Mouse (Mus musculus) kidney, embryonic 15.5 days (tissue): ENCODE data around the gene Wipf1. TPM values are rescaled to one million over a fixed set of nuclear protein-coding genes. Genes with fewer than 3 reads are reported as not detected.

ENCODE experiments used
- ATAC-seq: fragments of 200-750 bp; cut with Nextera tagmentation; replicated peaks from 2 replicates; pipeline ENCODE4 v1.8.0; 2017; ENCODE audit warnings: moderate TSS enrichment; ENCODE audit not compliant: low FRiP score
- H3K27ac ChIP-seq: fragments of 300-500 bp; sonication (generic); 2 replicates; pipeline ENCODE4 v1.5.1; 2015; ENCODE audit warnings: mild to moderate bottlenecking, inconsistent platforms
- H3K27me3 ChIP-seq: fragments of 300-500 bp; sonication (generic); 2 replicates; pipeline ENCODE4 v1.6.1; 2015; ENCODE audit warnings: inconsistent platforms
- H3K36me3 ChIP-seq: fragments of 300-500 bp; sonication (generic); 2 replicates; pipeline ENCODE4 v1.6.1; 2015; ENCODE audit warnings: inconsistent platforms
- H3K4me1 ChIP-seq: fragments of 300-500 bp; sonication (generic); 2 replicates; pipeline ENCODE4 v1.6.1; 2015; ENCODE audit warnings: inconsistent platforms
- H3K4me2 ChIP-seq: fragments of 300-500 bp; sonication (generic); 2 replicates; pipeline ENCODE4 v1.6.1; 2015; ENCODE audit warnings: moderate library complexity, mild to moderate bottlenecking, inconsistent platforms
- H3K4me3 ChIP-seq: fragments of 300-500 bp; sonication (generic); replicated peaks from 2 replicates; pipeline ENCODE4 v1.5.1; 2015; ENCODE audit warnings: mild to moderate bottlenecking, inconsistent platforms
- H3K9ac ChIP-seq: fragments of 300-500 bp; sonication (generic); 2 replicates; pipeline ENCODE4 v1.6.1; 2015; ENCODE audit warnings: mild to moderate bottlenecking, inconsistent platforms
- H3K9me3 ChIP-seq: fragments of 300-500 bp; sonication (generic); replicated peaks from 2 replicates; pipeline ENCODE4 v1.6.1; 2016; ENCODE audit warnings: inconsistent platforms
- WGBS: fragments of 180-500 bp; shearing (Covaris S2); methylation state at CpG from one replicate; pipeline ENCODE4 v1.1.7; 2015; ENCODE audit warnings: mixed read lengths; 5-methylcytosine and 5-hydroxymethylcytosine counted together
- polyA plus RNA-seq: library from polyadenylated mRNA; unstranded; fragments of >200 nt; fragmentation: Nextera tagmentation; extraction: Ambion mirVana; gene quantifications from 2 replicates; pipeline ENCODE4 v1.2.1, GENCODE M21; 2015

The Wipf1 gene
- polyA plus RNA-seq, 1 experiment from 2014 or later = 9.7 TPM

DNA sequence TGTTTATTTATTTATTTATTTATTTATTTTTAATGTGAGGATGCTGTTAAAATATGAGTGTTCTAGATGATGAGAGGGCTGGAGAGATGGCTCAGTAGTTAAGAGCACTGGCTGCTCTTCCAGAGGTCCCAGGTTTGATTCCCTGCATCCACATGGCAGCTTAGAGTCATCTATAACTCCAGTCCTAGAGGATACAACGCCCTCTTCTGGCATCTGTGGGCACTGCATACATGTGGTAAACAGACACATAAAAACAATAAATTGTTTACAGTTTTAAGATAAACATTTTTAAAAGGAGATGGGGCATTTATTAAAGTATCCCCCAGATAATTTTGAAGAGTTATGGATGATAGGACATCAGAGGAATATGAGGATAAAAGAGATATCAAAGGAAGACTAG, 10.2 kb upstream of the Wipf1 start:
- no peak overlapping the region for H3K4me2 ChIP-seq
- no peak for ATAC-seq
- H3K4me3 ChIP-seq = no peak overlapping the region
- no peaks in the 10 kb centered on the region for H3K9me3 ChIP-seq
- no peaks in the 10 kb centered on the region for H3K36me3 ChIP-seq
- H3K27ac ChIP-seq = no peak overlapping the region
- 38% methylated on average over 1 of the region's 1 CpGs for WGBS
- H3K9ac ChIP-seq = no peak overlapping the region
- peaks cover 8% of the 10 kb centered on the region for H3K27me3 ChIP-seq
- peaks cover 13% of the 10 kb centered on the region for H3K4me1 ChIP-seq

DNA sequence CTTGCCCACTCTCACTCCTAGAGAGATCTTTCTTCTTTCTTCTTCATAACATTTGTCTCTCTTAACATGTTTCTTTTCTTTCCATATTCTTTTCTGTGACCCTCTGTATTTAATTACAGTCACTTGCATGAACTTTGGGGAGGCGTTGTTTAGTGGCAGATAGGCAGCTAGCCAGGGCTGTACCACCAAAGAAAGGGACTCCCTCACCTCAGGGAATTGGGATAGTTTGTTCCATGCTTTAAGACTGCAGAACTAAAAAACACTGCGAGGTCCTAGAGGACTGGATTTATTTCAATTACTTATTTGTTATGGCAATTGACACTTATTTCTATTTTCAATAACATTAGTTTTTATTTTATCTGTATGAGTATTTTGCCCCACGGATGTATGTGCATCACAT, 9.6 kb upstream of the Wipf1 start:
- no peak for ATAC-seq
- Histone ChIP-seq H3K27ac (no peak overlapping the region), H3K36me3 (no peaks in the 10 kb centered on the region), H3K9me3 (no peaks in the 10 kb centered on the region), H3K27me3 (peaks cover 8% of the 10 kb centered on the region), H3K4me3 (no peak overlapping the region), H3K4me2 (no peak overlapping the region), H3K9ac (no peak overlapping the region), H3K4me1 (peaks cover 13% of the 10 kb centered on the region)
- WGBS = 86% methylated on average over 3 of the region's 3 CpGs

DNA sequence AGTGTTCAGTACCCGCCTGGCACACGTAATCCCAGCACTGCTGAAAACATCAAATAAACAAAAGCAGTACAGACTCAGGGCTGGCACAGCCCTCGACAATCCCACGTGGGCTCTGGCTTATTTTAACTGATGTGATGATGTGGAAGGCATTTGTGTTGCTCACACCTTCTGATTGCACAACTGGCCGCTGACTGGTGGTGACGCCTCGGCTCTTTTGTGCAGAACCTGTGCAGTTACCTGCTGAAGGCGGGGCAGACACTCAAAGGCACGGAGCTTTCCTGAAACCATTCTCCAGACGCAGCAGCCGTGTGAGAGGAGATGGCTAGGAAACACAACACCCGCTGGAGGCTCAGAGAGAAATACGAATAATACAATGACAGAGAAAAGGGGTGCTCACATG, 9.1 kb upstream of the Wipf1 start:
- Histone ChIP-seq H3K27me3 (peaks cover 3% of the 10 kb centered on the region), H3K4me3 (no peak overlapping the region), H3K4me2 (no peak overlapping the region), H3K9me3 (no peaks in the 10 kb centered on the region), H3K4me1 (peaks cover 13% of the 10 kb centered on the region), H3K36me3 (no peaks in the 10 kb centered on the region), H3K9ac (no peak overlapping the region), H3K27ac (no peak overlapping the region)
- 80% methylated on average over 13 of the region's 13 CpGs for WGBS
- ATAC-seq = no peak

DNA sequence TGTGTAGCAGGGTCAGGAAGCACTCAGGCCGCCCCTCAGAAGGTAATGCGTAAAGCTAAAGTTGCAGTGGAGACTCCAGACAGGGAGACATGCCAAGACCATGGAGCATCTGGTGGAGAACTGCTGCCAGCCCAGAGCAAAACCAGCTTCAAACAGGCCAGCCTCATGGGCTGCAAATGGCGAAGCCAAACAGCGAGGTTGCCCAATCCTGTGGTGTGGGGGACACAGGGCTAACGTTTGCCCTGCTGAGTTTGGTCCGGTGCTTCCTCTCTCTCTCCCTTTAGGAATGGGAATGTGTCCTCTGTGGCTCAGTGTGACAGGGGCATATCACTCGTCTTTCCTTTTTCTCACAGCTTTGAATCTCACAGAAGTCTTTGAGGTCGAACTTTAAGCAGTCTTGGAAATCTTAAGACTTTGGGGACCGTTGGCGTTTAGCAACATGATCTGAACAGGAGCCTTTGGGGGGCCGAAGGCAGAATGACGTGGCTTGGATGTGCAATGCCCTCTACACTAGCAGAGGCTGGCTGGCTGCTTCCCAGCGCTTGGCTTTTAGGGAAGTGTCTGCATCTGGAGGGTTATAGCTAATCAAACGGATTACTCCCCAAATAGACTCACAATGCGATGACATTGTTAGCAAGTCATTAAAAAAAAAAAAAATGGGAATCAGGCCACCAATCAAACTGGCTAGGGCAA, 6.7 kb upstream of the Wipf1 start:
- Histone ChIP-seq H3K4me3 (no peak overlapping the region), H3K27me3 (no peaks in the 10 kb centered on the region), H3K27ac (no peak overlapping the region), H3K4me2 (no peak overlapping the region), H3K4me1 (peaks cover 12% of the 10 kb centered on the region), H3K9me3 (no peaks in the 10 kb centered on the region), H3K9ac (no peak overlapping the region), H3K36me3 (no peaks in the 10 kb centered on the region)
- 77% methylated on average over 15 of the region's 15 CpGs for WGBS
- ATAC-seq = no peak

DNA sequence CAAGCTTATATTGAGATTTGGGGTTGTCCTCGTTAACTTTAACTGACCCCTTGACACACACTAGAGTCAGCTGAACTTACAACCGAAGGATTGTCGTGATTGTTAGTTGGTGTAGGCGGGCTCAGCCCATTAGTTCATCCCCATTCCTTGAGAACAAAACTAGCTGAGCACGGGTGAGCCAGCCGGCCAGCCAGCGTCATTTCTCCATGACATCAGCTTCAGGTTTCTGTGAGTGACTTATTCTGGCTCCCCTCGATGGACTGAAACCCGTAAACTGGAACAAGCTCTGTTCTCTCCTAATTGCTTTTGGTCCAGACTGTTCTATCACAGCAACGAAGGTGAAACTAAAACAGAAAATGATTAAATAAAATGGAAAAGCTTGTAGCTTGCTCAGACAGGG, 5.2 kb upstream of the Wipf1 start:
- H3K9me3 ChIP-seq = no peaks in the 10 kb centered on the region
- peaks cover 9% of the 10 kb centered on the region; the same call in 1 of the 2 replicates for H3K4me1 ChIP-seq
- 59% methylated on average over 10 of the region's 10 CpGs for WGBS
- H3K36me3 ChIP-seq = no peaks in the 10 kb centered on the region
- no peak overlapping the region for H3K4me2 ChIP-seq
- H3K9ac ChIP-seq = no peak overlapping the region
- H3K27ac ChIP-seq = no peak overlapping the region
- no peak for ATAC-seq
- no peak overlapping the region for H3K4me3 ChIP-seq
- H3K27me3 ChIP-seq = no peaks in the 10 kb centered on the region

DNA sequence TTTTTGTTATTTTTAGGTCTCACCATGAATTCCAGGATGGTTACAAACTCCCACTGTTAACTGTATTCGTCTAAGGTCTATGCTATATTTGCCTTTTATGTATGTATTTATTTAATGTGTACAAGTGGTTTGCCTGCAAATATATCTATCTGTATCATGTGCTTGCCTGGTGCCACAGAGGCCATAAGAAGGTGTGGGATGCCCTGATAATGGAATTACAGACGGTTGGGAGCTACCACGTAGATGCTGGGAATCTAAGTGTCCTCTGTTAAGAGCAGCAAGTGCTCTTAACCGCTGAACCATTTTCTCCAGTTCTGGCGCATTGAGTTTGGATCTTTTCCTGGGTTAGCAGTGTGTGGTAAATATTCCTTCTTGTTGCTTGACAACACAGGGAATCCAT, 953 bp upstream of the Wipf1 start:
- H3K27me3 ChIP-seq = no peaks in the 10 kb centered on the region
- no peak overlapping the region for H3K27ac ChIP-seq
- H3K36me3 ChIP-seq = no peaks in the 10 kb centered on the region
- no peak for ATAC-seq
- H3K9me3 ChIP-seq = no peaks in the 10 kb centered on the region
- no peak overlapping the region for H3K4me3 ChIP-seq
- H3K9ac ChIP-seq = no peak overlapping the region
- H3K4me1 ChIP-seq = peaks cover 35% of the 10 kb centered on the region
- WGBS = 77% methylated on average over 5 of the region's 5 CpGs
- H3K4me2 ChIP-seq = no peak overlapping the region

DNA sequence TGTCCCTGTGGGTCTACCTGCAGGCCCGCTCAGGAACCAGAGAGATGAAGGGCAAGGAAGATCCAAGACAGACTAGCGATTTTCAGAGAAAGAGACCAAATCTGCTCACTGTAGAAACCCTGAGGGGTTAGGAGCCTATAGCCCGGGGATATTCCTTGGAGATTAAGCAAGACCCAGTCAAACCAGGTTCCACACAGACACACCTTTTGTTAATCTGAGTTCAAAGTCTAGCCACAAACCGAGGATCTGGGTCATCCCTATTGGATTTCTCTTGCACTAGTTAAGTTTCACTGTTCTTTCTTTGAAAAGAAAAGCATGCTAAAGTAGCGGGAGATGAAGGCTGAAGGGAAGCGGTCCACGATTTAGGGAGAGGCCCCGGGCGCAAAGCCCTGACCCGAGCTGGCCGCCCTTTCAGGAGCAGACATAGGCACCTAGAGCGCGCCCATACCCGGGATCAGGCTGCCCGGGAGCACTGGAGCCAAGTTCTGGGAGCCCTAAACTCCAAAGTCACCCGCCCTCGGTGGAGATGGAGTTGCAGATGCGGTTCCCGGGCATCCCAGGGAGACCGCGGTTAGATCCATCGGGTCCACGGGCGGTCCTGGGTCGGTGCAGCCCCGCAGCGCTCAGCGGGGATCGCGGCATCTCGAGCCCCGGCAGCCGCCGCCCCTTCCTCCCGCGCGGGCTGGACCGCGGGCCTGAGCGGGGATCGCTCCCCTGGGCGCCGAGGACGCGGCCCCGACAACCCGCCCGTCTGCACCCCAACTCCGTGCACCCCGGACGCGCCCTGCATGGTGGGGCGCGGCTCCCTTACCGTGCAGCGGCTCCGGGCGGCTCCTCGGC, 798 bp downstream of the Wipf1 start:
- peak overlapping the region; percentile 84 for H3K9ac ChIP-seq
- H3K36me3 ChIP-seq = no peaks in the 10 kb centered on the region
- H3K27me3 ChIP-seq = no peaks in the 10 kb centered on the region
- H3K4me2 ChIP-seq = peak overlapping the region; percentile 90
- H3K9me3 ChIP-seq = no peaks in the 10 kb centered on the region
- peak overlapping the region; percentile 86 for H3K27ac ChIP-seq
- peak overlapping the region; percentile 77 for H3K4me3 ChIP-seq
- ATAC-seq = peak; percentile 72
- H3K4me1 ChIP-seq = peaks cover 40% of the 10 kb centered on the region
- WGBS = 2% methylated on average over 53 of the region's 59 CpGs

DNA sequence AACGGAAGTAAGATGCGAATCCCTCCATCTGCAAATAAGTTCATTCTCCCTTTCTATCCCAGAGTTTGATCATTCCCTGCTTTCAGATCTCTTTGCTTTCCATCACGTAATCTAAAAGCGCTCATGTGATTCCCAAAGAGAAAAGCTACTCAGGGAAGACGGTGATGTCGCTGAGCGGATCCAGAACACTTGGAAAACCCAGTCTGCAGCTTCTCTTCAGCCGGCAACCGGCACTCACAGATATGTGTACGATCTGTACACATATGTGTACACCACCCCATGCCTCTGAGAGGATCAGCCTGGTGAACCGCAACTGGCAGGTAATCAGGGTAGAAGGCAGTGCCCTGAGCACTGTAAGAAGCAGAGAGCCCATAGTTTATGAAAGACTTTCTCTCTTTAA, 1.6 kb downstream of the Wipf1 start:
- Histone ChIP-seq H3K27me3 (no peaks in the 10 kb centered on the region), H3K9ac (no peak overlapping the region), H3K36me3 (no peaks in the 10 kb centered on the region), H3K27ac (no peak overlapping the region), H3K4me1 (peaks cover 46% of the 10 kb centered on the region), H3K4me2 (peak overlapping the region; percentile 90), H3K9me3 (no peaks in the 10 kb centered on the region), H3K4me3 (peak overlapping the region; percentile 77)
- no peak for ATAC-seq
- WGBS = 77% methylated on average over 11 of the region's 11 CpGs

DNA sequence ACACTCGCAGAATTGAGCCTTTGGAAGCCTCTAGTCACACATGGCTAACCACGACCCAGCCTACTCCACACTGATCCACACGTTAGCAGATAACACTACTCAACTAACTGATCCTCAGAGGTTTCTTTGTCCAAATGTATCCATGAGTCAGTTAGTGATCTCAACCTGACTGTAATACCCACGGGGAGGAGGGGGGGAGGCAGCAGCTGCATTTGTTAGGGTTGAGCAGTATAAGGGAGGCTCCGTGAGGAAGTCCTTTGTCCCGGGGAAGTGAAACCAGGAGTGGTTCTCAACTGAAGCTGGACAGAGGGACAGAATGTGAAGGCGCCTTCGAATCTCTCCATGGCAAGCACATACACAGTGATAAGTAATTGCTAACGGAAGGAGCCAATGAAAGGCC, 2.8 kb downstream of the Wipf1 start:
- Histone ChIP-seq H3K27ac (no peak overlapping the region), H3K4me3 (no peak overlapping the region), H3K27me3 (no peaks in the 10 kb centered on the region), H3K4me2 (no peak overlapping the region), H3K36me3 (no peaks in the 10 kb centered on the region), H3K9me3 (no peaks in the 10 kb centered on the region), H3K9ac (no peak overlapping the region), H3K4me1 (peaks cover 59% of the 10 kb centered on the region)
- 61% methylated on average over 9 of the region's 9 CpGs for WGBS
- ATAC-seq = no peak

DNA sequence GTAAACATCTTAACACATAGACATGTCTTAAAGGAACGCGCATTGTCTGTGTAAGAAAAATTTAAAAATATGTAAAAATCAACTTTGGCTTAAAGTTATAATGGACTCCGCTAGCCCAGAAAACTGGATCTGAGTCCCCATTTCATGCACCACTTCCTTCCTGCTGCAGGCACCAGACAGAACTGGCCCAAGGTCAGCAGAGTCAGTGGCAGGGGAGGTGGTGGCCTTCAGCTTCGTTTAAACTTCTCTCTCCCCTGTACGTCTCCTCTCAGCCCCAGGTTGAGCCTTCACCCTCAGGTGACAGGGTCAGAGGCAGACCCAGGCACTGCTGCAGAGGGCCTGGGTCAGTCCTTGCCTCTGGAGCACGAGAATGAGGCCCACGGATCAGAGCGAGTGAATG, 6.6 kb downstream of the Wipf1 start:
- H3K4me1 ChIP-seq = peaks cover 46% of the 10 kb centered on the region
- no peaks in the 10 kb centered on the region for H3K9me3 ChIP-seq
- no peaks in the 10 kb centered on the region for H3K36me3 ChIP-seq
- no peak overlapping the region for H3K9ac ChIP-seq
- H3K27me3 ChIP-seq = no peaks in the 10 kb centered on the region
- no peak overlapping the region for H3K4me3 ChIP-seq
- no peak overlapping the region for H3K4me2 ChIP-seq
- 44% methylated on average over 8 of the region's 8 CpGs for WGBS
- H3K27ac ChIP-seq = peak overlapping the region; percentile 67
- no peak for ATAC-seq

DNA sequence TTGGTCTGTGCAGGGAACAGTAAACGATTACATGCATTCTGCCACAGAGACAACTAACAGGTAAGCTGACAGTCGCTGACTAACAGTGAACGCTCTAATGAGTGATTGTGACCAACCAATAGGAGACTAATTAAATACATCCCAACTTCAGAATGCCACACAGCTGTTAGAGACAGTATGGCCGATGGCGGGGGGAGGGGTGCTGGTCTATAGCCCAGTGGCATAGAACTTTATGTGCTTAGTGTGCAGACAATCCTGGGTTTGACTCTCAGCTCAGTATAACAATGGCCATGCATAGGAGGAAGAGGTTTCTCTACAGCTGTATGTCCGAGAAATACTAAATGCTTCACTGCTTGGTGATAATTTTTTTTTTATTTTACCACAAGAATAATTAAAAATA, 7.2 kb downstream of the Wipf1 start:
- no peaks in the 10 kb centered on the region for H3K36me3 ChIP-seq
- H3K4me1 ChIP-seq = peaks cover 41% of the 10 kb centered on the region
- no peaks in the 10 kb centered on the region for H3K9me3 ChIP-seq
- ATAC-seq = no peak; the same call in 1 of the 2 replicates
- H3K9ac ChIP-seq = no peak overlapping the region
- no peaks in the 10 kb centered on the region for H3K27me3 ChIP-seq
- no peak overlapping the region for H3K4me2 ChIP-seq
- no peak overlapping the region for H3K4me3 ChIP-seq
- H3K27ac ChIP-seq = peak overlapping the region; percentile 67; the same call in 1 of the 2 replicates
- WGBS = 63% methylated on average over 6 of the region's 6 CpGs

DNA sequence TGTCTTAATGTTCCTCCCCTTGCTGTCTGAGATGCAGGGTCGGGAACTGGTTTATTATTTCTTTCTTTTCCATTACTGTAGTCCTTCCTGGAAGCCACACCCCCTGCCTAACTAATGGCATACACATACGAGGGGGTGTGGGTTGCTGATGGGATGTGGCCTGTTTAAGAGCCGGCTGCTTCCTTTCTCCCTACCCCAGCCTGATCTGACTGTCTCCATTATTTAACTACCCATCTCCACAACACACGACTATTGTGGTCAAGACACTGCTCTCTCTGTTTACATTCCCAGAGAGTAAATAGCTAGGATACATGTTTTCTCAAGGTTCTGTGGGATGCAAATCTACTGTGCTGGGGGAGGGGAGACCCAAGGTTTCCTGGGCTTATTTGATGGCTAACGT, 7.8 kb downstream of the Wipf1 start:
- Histone ChIP-seq H3K4me3 (no peak overlapping the region), H3K4me2 (no peak overlapping the region), H3K27me3 (no peaks in the 10 kb centered on the region), H3K27ac (no peak overlapping the region), H3K36me3 (peaks cover 2% of the 10 kb centered on the region), H3K9ac (no peak overlapping the region), H3K9me3 (no peaks in the 10 kb centered on the region), H3K4me1 (peaks cover 35% of the 10 kb centered on the region)
- WGBS = 18% methylated on average over 5 of the region's 5 CpGs
- ATAC-seq = 0 out of 2 replicates have a peak, but pooled peaks have one; percentile 29
